Mouse (Mus musculus): Measurements from ENCODE around the gene Tmem91.

DNA sequence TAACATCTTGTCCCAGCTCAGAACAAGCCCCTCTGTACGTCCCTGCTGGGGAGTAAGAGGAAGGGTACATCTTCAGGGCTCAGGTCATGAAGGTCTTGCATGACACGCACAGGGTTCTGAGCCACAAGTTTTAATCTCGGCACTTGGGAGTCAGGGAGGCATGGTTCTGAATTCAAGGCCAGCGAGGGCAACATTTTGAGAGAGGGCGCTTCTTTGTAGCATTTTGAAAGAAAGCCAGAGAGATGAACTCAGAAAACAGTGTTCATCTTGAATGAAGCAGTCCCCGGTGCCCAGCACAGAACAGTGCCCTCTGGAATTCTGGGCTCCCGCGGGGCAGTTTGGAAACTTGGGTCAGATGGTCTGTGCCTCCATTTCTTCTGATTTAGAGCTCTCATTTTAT lies 8.6 kb downstream of the Tmem91 start:
- TF ChIP-seq CTCF (IDR thresholded peaks at IDR 0.05; ENCODE audit: borderline replicate concordance, control insufficient read depth, extremely low read depth, insufficient read depth, low read length, poor library complexity) (no peak), POLR2A (IDR thresholded peaks at IDR 0.05; ENCODE audit: control insufficient read depth, extremely low read depth, insufficient read depth, low read length, poor library complexity) (no peak)
